Mouse (Mus musculus): Measurements from ENCODE around the gene Odf3b. TPM values are rescaled to one million over a fixed set of nuclear protein-coding genes. Genes with fewer than 3 reads are reported as not detected.

Gene Odf3b
- 0.82 and 0.83 TPM in 2 replicates for polyA plus RNA-seq (2015; fragmentation: Nextera tagmentation; extraction: Ambion mirVana)

DNA sequence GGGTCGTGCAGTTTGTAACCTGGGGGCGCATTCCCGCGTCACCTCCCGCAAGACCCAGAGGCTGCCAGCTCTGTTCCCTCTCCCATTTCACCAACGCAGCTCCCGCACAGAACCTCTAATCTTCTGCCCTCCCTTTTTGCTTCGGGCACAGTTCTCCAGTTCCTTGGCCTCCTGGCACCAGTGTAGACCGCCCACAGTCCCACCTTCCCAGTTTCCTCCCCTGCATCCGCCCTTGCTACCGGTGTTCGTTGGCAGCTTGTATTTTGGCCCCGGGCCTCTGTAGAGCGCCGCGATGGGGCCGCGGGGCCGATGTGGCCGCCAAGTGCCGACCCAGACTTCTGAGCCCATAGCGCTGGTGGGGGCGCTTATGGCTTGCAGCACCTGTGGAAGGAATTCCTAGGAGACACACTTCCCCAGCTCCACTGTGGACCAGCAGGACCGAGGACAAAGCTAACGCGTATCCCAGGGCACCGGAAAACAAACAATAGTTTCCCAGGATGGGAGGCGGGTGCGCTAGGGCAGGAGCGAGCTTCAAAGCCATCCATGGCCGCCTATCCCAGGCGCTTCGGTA, at the start of gene Odf3b:
TSS of gene Odf3b (minus strand) at position 452 of the 571 bp plus-strand sequence.
- Histone ChIP-seq H3K9ac (peak within 1 kb of the TSS; percentile 38), H3K4me1 (peaks cover 33% of the 10 kb centered on the region), H3K4me3 (replicated peaks) (peak within 1 kb of the TSS; percentile 44), H3K4me2 (peak within 1 kb of the TSS; percentile 85), H3K9me3 (replicated peaks) (no peaks in the 10 kb centered on the region), H3K36me3 (no peaks in the 10 kb centered on the region), H3K27ac (no peak within 1 kb of the TSS), H3K27me3 (peaks cover 63% of the 10 kb centered on the region)
- under 1% methylated on average over 33 of the region's 33 CpGs for WGBS
- ATAC-seq (replicated peaks; ENCODE audit: low FRiP score) = no peak

GRCm38 (mm10) chr15:89428136-89428790, 49.2 kb upstream of the Odf3b start:
- no peak overlapping the region for H3K27ac ChIP-seq
- ATAC-seq (replicated peaks; ENCODE audit: low FRiP score) = no peak
- H3K4me3 ChIP-seq (replicated peaks) = peak overlapping the region; percentile 92
- no peaks in the 10 kb centered on the region for H3K9me3 ChIP-seq (replicated peaks)
- whole genome bisulfite sequencing = 85% methylated on average over 19 of the region's 19 CpGs
- peaks cover 27% of the 10 kb centered on the region for H3K36me3 ChIP-seq
- H3K4me2 ChIP-seq = peak overlapping the region; percentile 94
- peaks cover 27% of the 10 kb centered on the region for H3K4me1 ChIP-seq
- H3K9ac ChIP-seq = peak overlapping the region; percentile 81
- no peaks in the 10 kb centered on the region for H3K27me3 ChIP-seq

GRCm38 (mm10) chr15:89426716-89427115, 47.6 kb upstream of the Odf3b start:
- 95% methylated on average over 10 of the region's 10 CpGs for WGBS
- H3K27me3 ChIP-seq = no peaks in the 10 kb centered on the region
- peaks cover 27% of the 10 kb centered on the region for H3K36me3 ChIP-seq
- H3K9me3 ChIP-seq (replicated peaks) = no peaks in the 10 kb centered on the region
- H3K4me1 ChIP-seq = peaks cover 27% of the 10 kb centered on the region
- no peak for ATAC-seq (replicated peaks; ENCODE audit: low FRiP score)
- no peak overlapping the region for H3K4me2 ChIP-seq
- no peak overlapping the region for H3K4me3 ChIP-seq (replicated peaks)
- H3K9ac ChIP-seq = no peak overlapping the region
- no peak overlapping the region for H3K27ac ChIP-seq

- Histone ChIP-seq H3K36me3 (peaks cover 27% of the 10 kb centered on the region), H3K4me3 (replicated peaks) (no peak within 1 kb of the TSS), H3K27me3 (no peaks in the 10 kb centered on the region), H3K27ac (no peak within 1 kb of the TSS), H3K4me2 (peak within 1 kb of the TSS; percentile 45), H3K4me1 (peaks cover 23% of the 10 kb centered on the region), H3K9me3 (replicated peaks) (no peaks in the 10 kb centered on the region), H3K9ac (no peak within 1 kb of the TSS)
- 31% methylated on average over 6 of the region's 6 CpGs for WGBS
- no peak for ATAC-seq (replicated peaks; ENCODE audit: low FRiP score)
These were observed 46.6 kb upstream of the Odf3b start, which contains the start of gene Cpt1b for GRCm38 (mm10) chr15:89425711-89426121. Gene Cpt1b (minus strand): TSS chr15:89425863.

DNA sequence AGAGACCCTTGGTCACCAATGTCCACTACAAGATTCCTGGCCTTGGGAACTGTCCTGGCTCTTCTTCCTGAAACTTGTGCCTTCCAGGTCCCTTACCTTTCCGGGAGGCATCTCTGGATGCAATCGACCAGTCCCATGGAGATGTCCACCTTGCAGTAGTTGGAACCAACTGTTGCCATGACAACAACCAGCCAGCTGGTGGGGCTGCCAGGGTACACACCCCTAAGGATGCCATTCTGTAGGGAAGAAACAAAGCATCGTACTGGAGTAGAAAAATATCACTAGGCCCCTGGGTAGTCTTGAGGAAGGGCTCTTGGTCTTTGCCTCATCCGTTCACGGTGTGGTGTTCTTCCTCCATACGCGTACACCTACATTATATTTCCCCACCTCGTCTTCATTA, 45.5 kb upstream of the Odf3b start:
- Histone ChIP-seq H3K4me3 (replicated peaks) (no peak overlapping the region), H3K27me3 (no peaks in the 10 kb centered on the region), H3K36me3 (peaks cover 32% of the 10 kb centered on the region), H3K4me2 (no peak overlapping the region), H3K27ac (no peak overlapping the region), H3K9ac (no peak overlapping the region), H3K9me3 (replicated peaks) (no peaks in the 10 kb centered on the region), H3K4me1 (peaks cover 16% of the 10 kb centered on the region)
- no peak for ATAC-seq (replicated peaks; ENCODE audit: low FRiP score)
- 86% methylated on average over 8 of the region's 8 CpGs for WGBS

- no peaks in the 10 kb centered on the region for H3K27me3 ChIP-seq
- no peak overlapping the region for H3K4me2 ChIP-seq
- no peak overlapping the region for H3K27ac ChIP-seq
- peaks cover 34% of the 10 kb centered on the region for H3K36me3 ChIP-seq
- H3K4me1 ChIP-seq = peaks cover 7% of the 10 kb centered on the region
- WGBS = 87% methylated on average over 9 of the region's 9 CpGs
- ATAC-seq (replicated peaks; ENCODE audit: low FRiP score) = no peak
- no peak overlapping the region for H3K4me3 ChIP-seq (replicated peaks)
- no peaks in the 10 kb centered on the region for H3K9me3 ChIP-seq (replicated peaks)
- H3K9ac ChIP-seq = no peak overlapping the region
These were observed 42.9 kb upstream of the Odf3b start for GRCm38 (mm10) chr15:89421938-89422337.

GRCm38 (mm10) chr15:89415282-89415681, 36.2 kb upstream of the Odf3b start:
- Histone ChIP-seq H3K4me3 (replicated peaks) (no peak overlapping the region), H3K4me1 (no peaks in the 10 kb centered on the region), H3K4me2 (no peak overlapping the region), H3K36me3 (peaks cover 21% of the 10 kb centered on the region), H3K27ac (no peak overlapping the region), H3K9ac (no peak overlapping the region), H3K27me3 (no peaks in the 10 kb centered on the region), H3K9me3 (replicated peaks) (no peaks in the 10 kb centered on the region)
- no peak for ATAC-seq (replicated peaks; ENCODE audit: low FRiP score)
- 85% methylated on average over 8 of the region's 8 CpGs for WGBS

GRCm38 (mm10) chr15:89410118-89410517, 31.0 kb upstream of the Odf3b start, which contains the start of gene Syce3:
Gene Syce3 (minus strand): TSS chr15:89410503.
- H3K27me3 ChIP-seq = no peaks in the 10 kb centered on the region
- no peak within 1 kb of the TSS for H3K4me2 ChIP-seq
- 87% methylated on average over 20 of the region's 24 CpGs for WGBS
- H3K9ac ChIP-seq = no peak within 1 kb of the TSS
- peaks cover 7% of the 10 kb centered on the region; the same call in 1 of the 2 replicates for H3K9me3 ChIP-seq (replicated peaks)
- no peak within 1 kb of the TSS for H3K4me3 ChIP-seq (replicated peaks)
- no peaks in the 10 kb centered on the region for H3K36me3 ChIP-seq
- no peak within 1 kb of the TSS for H3K27ac ChIP-seq
- ATAC-seq (replicated peaks; ENCODE audit: low FRiP score) = 0 out of 2 replicates have a peak, but pooled peaks have one; percentile 36
- no peaks in the 10 kb centered on the region for H3K4me1 ChIP-seq

DNA sequence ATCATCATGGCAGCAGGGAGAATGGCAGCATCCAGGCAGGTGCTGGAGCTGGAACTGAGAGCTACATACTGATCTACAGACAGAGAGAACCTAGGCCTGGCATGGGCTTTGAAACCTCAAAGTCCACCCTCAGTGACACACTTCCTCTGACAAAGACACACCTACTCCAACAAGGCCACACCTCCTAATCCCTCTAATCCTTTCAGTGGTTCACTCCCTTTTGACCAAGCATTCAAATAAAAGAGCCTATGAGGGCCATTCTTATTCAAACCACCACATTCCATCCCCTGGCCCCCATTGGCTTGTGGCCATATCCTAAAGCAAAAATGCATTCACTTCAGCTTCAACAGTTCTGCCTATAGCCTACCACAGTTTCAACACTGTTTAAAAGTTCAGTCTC, 27.6 kb upstream of the Odf3b start:
- Histone ChIP-seq H3K4me2 (no peak overlapping the region), H3K4me3 (replicated peaks) (no peak overlapping the region), H3K9ac (no peak overlapping the region), H3K9me3 (replicated peaks) (peaks cover 7% of the 10 kb centered on the region; the same call in 1 of the 2 replicates), H3K36me3 (no peaks in the 10 kb centered on the region), H3K27ac (no peak overlapping the region), H3K4me1 (no peaks in the 10 kb centered on the region), H3K27me3 (no peaks in the 10 kb centered on the region)
- ATAC-seq (replicated peaks; ENCODE audit: low FRiP score) = no peak

- Histone ChIP-seq H3K27ac (no peak overlapping the region), H3K9me3 (replicated peaks) (peaks cover 6% of the 10 kb centered on the region; the same call in 1 of the 2 replicates), H3K4me1 (no peaks in the 10 kb centered on the region), H3K36me3 (no peaks in the 10 kb centered on the region), H3K4me3 (replicated peaks) (no peak overlapping the region), H3K9ac (no peak overlapping the region), H3K4me2 (no peak overlapping the region), H3K27me3 (no peaks in the 10 kb centered on the region)
- no peak for ATAC-seq (replicated peaks; ENCODE audit: low FRiP score)
- 81% methylated on average over 10 of the region's 10 CpGs for WGBS
These were observed 25.9 kb upstream of the Odf3b start for GRCm38 (mm10) chr15:89404831-89405623.

DNA sequence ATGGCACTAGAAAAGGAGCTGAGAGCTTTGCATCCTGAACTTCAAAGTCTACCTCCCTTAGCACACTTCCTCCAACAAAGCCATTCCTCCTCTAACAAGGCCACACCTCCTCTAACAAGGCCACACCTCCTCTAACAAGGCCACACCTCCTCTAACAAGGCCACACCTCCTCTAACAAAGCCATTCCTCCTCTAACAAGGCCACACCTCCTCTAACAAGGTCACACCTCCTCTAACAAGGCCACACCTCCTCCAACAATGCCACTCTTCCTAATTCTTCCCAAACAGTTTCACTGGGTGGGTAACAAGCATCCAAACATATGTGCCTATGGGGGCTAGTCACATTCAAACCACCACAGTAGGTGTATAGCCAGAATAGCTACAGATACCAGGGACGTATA, 23.4 kb upstream of the Odf3b start:
- Histone ChIP-seq H3K4me3 (replicated peaks) (no peak overlapping the region), H3K4me2 (no peak overlapping the region), H3K4me1 (no peaks in the 10 kb centered on the region), H3K27ac (no peak overlapping the region), H3K9ac (no peak overlapping the region), H3K9me3 (replicated peaks) (no peaks in the 10 kb centered on the region; the same call in 1 of the 2 replicates), H3K36me3 (no peaks in the 10 kb centered on the region), H3K27me3 (no peaks in the 10 kb centered on the region)
- no peak for ATAC-seq (replicated peaks; ENCODE audit: low FRiP score)
- WGBS = 93% methylated on average over 1 of the region's 1 CpGs

- Histone ChIP-seq H3K27ac (no peak overlapping the region), H3K4me3 (replicated peaks) (no peak overlapping the region), H3K9ac (no peak overlapping the region), H3K27me3 (no peaks in the 10 kb centered on the region), H3K9me3 (replicated peaks) (no peaks in the 10 kb centered on the region), H3K4me1 (no peaks in the 10 kb centered on the region), H3K4me2 (no peak overlapping the region), H3K36me3 (no peaks in the 10 kb centered on the region)
- WGBS = 57% methylated on average over 1 of the region's 1 CpGs
- ATAC-seq (replicated peaks; ENCODE audit: low FRiP score) = no peak
These were observed 20.6 kb upstream of the Odf3b start for GRCm38 (mm10) chr15:89399716-89400115.
